Mouse (Mus musculus) frontal cortex, adult (tissue): ENCODE data around the gene Rbms1.

Experiments used
- ATAC-seq: cut with Nextera tagmentation; 2 replicates; pipeline ENCODE4 v1.9.2; 2017; ENCODE audit warnings: mild to moderate bottlenecking, moderate library complexity, mixed read lengths; ENCODE audit not compliant: low TSS enrichment

Gene Rbms1

DNA sequence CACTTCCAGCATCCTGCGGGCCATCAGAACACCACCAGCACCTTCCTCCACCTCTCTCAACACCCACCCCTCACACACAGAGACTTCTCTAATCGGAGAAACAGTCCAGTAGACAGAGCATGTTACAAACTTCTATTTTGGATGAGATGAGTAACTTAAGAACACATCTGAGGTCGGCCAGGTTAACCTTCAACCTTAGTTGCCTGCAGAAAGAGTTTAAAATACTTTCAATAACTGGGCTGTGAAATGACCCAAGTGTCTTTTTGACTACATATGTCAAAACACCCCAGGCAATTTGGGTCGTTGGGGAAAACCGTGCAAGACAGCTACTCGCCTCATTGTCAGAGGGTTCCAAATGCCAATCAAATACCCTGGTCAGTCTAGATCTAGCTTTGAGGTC, 250.5 kb downstream of the Rbms1 start:
- ATAC-seq, result no peak

DNA sequence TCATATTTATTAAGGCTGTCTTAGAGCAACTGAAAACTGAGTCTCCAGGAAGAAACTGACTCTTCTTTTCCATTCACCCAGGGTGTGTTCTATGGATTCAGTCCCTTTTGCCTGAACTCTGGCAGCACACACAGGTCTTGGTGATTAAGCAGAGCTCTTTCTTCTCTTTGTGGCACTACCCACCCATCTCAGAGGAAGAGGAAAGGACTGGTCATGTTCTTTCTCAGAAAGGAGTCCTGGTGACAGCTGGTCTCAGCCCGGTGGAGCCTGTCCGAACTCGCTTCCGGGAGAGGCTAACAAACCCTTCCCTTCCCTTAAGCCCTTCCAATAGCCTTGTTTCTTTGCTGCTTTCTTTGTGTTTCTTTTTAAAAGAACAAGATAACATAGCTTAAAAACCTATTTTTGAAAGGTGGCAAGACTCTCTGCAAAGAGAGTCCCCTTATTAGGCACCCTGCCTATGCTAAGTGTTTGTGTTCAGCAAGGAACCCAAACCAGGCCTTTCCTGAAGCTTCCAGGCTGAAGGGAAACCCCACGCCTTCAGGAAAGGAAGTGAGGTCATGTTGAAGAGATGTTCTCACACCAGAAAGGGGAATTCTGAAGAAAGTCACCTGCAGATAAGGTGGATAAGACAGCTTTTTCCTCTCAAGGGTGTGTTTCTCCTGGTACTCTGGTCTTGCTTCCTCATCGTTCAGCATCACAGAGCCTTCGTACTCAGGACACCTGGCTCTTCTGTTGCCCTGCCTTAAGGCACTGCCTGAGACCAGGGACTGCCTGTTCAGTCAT, 251.7 kb downstream of the Rbms1 start:
- ATAC-seq, result no peak

DNA sequence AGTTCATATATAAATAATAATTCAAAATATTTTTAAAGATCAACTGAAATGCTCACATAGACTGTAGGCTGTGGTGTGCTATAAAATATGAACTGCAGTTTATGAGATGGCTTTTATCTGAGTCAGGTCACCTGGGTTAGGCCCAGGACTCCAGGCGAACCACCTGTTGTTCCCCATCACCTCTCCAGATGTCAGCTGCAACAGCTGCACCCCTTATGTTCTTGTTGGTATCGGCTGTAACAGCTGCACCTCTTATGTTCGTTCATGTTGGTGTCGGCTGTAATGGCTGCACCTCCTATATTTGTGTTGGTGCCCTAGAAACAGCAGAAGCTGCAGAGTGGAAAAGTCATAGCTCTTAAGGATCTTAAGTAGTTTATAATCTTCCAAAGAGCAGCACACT, 252.7 kb downstream of the Rbms1 start:
- no peak for ATAC-seq

DNA sequence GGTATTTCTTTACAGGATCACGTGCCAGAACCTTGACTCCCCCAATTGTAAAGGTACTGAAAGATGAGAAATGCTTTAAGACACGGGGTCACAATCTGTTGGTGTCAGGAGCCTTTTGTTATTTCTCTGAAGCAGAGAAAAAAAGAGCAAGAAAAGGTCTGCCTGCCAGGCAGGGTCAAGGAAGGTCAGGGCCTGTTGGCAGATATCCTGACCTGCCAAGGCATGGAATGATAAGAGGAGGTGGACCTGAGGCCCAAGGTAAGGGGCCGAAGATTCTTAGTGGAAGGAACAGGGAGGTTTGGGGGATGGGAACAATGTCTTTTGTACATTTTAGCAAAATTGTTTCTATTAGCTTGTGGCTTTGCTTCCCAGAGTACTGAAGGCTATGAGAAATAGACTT, 254.3 kb downstream of the Rbms1 start:
- no peak for ATAC-seq

DNA sequence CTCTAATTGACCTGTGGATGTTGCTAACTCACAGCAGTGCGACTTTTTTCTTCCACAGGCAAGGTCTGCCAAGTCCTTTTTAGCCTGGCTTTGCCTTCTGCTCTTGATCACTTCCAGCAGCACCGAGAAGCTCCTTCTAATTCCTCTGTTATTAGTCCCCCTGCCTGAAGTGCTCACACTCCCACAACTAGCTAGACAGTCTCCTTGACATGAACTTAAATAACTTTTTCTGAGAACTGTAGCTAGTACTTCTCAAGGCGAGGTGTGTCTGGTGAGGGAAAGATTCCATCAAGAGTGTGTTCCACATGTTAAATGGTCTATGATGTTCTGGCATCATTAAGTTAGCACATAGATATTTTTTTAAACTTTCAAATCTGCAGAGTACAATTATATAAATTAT, 256.1 kb downstream of the Rbms1 start:
- no peak for ATAC-seq

DNA sequence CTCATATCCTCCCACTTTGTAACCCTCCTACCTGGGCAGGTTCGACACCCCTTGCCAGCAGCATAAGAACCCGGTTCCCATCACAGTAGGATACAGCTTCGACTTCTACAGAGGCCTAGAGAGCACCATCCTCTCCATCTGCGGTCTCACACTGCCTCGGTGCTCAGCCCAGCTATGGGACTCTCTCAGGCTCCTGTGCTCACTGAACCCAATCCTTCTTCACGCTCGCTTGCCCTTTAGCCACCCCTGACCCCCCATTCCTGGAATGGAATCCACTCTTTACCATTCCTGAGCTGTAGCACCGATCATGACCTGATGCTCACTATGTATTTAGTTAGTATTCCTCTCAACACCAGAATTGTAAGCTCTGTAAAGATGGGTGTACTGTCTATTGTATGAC, 257.6 kb downstream of the Rbms1 start:
- ATAC-seq, result no peak

DNA sequence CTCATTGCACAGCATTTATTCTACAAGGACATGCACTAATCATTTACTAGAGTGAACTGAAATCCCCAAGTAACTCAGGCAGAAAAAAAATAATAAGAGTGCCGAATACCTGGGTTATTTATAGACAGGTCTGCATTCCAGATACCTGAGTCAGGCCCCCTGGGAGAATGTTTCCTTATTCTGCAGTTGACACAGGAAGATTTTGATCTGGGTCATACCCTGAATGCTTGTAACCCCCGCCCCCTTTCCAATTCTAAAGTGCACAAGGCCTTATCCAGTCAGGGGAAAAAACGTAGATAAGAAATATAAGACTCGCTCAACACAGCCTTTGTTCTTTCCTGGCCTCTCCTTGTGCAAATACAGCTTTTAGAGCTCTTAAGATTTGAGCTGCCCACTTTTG, 259.7 kb downstream of the Rbms1 start:
- no peak for ATAC-seq

DNA sequence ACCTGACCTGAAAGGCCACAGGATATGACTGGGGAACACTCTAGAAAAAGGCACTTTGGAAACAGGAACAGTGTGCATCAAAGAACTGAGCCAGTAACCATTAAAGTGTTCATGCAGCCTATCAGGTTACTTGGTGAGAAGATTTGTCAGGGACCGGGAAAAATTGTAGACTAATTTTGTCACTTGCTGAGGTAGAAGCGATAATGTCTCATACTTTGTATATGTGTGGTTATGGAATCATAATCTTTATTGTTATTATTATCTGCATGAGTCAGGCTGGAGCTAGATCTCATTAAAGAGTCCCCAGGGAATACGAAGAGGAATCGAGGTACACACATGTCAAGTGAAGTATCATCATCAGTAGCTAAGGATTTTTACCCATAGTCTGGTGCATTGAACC, 262.0 kb downstream of the Rbms1 start:
- ATAC-seq, result no peak
